Mouse (Mus musculus) CH12.LX (cell line): ENCODE data around the gene Mras. TPM values are rescaled to one million over a fixed set of nuclear protein-coding genes. Genes with fewer than 3 reads are reported as not detected.

ENCODE experiments used
- DNase-seq: peaks from one replicate; pipeline ENCODE4 v3.0.0-alpha.2; 2013; ENCODE audit errors: extremely low read depth
- H3K27ac ChIP-seq: 2 replicates; pipeline ENCODE4 v1.5.1; 2012; ENCODE audit warnings: low read depth, mild to moderate bottlenecking, control low read depth, moderate library complexity; ENCODE audit not compliant: insufficient read depth
- H3K27me3 ChIP-seq: replicated peaks from 2 replicates; pipeline ENCODE3; 2012; ENCODE audit warnings: inconsistent platforms
- H3K36me3 ChIP-seq, 2 experiments: replicated peaks in 1 of 2; 2 replicates each; pipeline versions ENCODE3 to v1.6.1; 2012; ENCODE audit warnings: inconsistent platforms in 1 of 2, low read length in 1 of 2, mild to moderate bottlenecking in 1 of 2, mixed read lengths in 1 of 2, moderate library complexity in 1 of 2; ENCODE audit not compliant: control insufficient read depth in 1 of 2, insufficient read depth in 1 of 2
- H3K4me1 ChIP-seq, 2 experiments: 2 replicates each; pipeline ENCODE4 v1.6.1; 2012; ENCODE audit warnings: inconsistent platforms in 1 of 2, moderate library complexity in 1 of 2; ENCODE audit not compliant: insufficient read depth in 2 of 2, control insufficient read depth in 1 of 2
- H3K4me2 ChIP-seq: 2 replicates; pipeline ENCODE4 v1.6.1; 2012; ENCODE audit warnings: low read depth, mild to moderate bottlenecking, control low read depth; ENCODE audit not compliant: poor library complexity, insufficient read depth, severe bottlenecking
- H3K4me3 ChIP-seq, 3 experiments: fragments of 150-350 bp in 1 of 3; sonication (generic) in 1 of 3; replicated peaks in 1 of 3; 2 replicates each; pipeline versions ENCODE3 to v1.5.1; 2011 to 2012; ENCODE audit warnings: low read depth in 2 of 3, low read length in 2 of 3, mild to moderate bottlenecking in 2 of 3, moderate library complexity in 2 of 3, control low read depth in 1 of 3, improper control_type of control experiment in 1 of 3, inconsistent platforms in 1 of 3, mixed read lengths in 1 of 3; ENCODE audit not compliant: poor library complexity in 1 of 3
- H3K79me2 ChIP-seq: replicated peaks from 2 replicates; pipeline ENCODE4 v1.6.1; 2012; ENCODE audit warnings: mild to moderate bottlenecking, moderate library complexity; ENCODE audit not compliant: control insufficient read depth, poor library complexity, insufficient read depth, severe bottlenecking; ENCODE audit errors: extremely low read depth
- H3K9ac ChIP-seq: 2 replicates; pipeline ENCODE4 v1.6.1; 2012; ENCODE audit warnings: low read depth, mild to moderate bottlenecking, control low read depth, moderate library complexity; ENCODE audit not compliant: insufficient read depth
- H3K9me3 ChIP-seq: replicated peaks from 2 replicates; pipeline ENCODE3; 2012; ENCODE audit warnings: low read length, inconsistent platforms, mixed read lengths
- BHLHE40 ChIP-seq: IDR thresholded peaks from 2 replicates; pipeline ENCODE4 v1.6.1; 2011; ENCODE audit warnings: mild to moderate bottlenecking, low read depth, low read length, improper control_type of control experiment
- CHD2 ChIP-seq: IDR thresholded peaks from 2 replicates; pipeline ENCODE4 v1.6.1; 2011; ENCODE audit warnings: low read length, improper control_type of control experiment
- ELF1 ChIP-seq: IDR thresholded peaks from 2 replicates; pipeline ENCODE4 v1.6.1; 2014; ENCODE audit warnings: low read depth, mild to moderate bottlenecking, inconsistent platforms, low read length, improper control_type of control experiment
- GABPA ChIP-seq: IDR thresholded peaks from 2 replicates; pipeline ENCODE4 v1.6.1; 2012; ENCODE audit warnings: low read depth, low read length, improper control_type of control experiment, inconsistent platforms; ENCODE audit not compliant: insufficient replicate concordance
- JUN ChIP-seq: IDR thresholded peaks from 2 replicates; pipeline ENCODE4 v1.6.1; 2011; ENCODE audit warnings: low read depth, mild to moderate bottlenecking, low read length, improper control_type of control experiment, moderate library complexity; ENCODE audit not compliant: insufficient read depth
- KAT2A ChIP-seq: IDR thresholded peaks from 2 replicates; pipeline ENCODE4 v1.6.1; 2012; ENCODE audit warnings: low read length, improper control_type of control experiment, inconsistent platforms; ENCODE audit not compliant: insufficient replicate concordance
- MAFK ChIP-seq: IDR thresholded peaks from 2 replicates; pipeline ENCODE4 v1.6.1; 2011; ENCODE audit warnings: low read length, improper control_type of control experiment; ENCODE audit not compliant: insufficient replicate concordance
- MAX ChIP-seq: IDR thresholded peaks from 2 replicates; pipeline ENCODE4 v1.6.1; 2011; ENCODE audit warnings: low read length, improper control_type of control experiment
- MAZ ChIP-seq: IDR thresholded peaks from 2 replicates; pipeline ENCODE4 v1.6.1; 2012; ENCODE audit warnings: low read depth, mild to moderate bottlenecking, inconsistent platforms, low read length, improper control_type of control experiment, moderate library complexity
- MEF2A ChIP-seq: IDR thresholded peaks from 2 replicates; pipeline ENCODE4 v1.6.1; 2014; ENCODE audit warnings: low read depth, mild to moderate bottlenecking, inconsistent platforms, low read length, improper control_type of control experiment, borderline replicate concordance
- MXI1 ChIP-seq: IDR thresholded peaks from 2 replicates; pipeline ENCODE4 v1.6.1; 2011; ENCODE audit warnings: mild to moderate bottlenecking, low read depth, low read length, improper control_type of control experiment
- NRF1 ChIP-seq: IDR thresholded peaks from 2 replicates; pipeline ENCODE4 v1.6.1; 2014; ENCODE audit warnings: low read depth, mild to moderate bottlenecking, inconsistent platforms, low read length, improper control_type of control experiment, moderate library complexity
- POLR2A ChIP-seq: IDR thresholded peaks from 2 replicates; pipeline ENCODE4 v1.6.1; 2011; ENCODE audit warnings: low read depth, mild to moderate bottlenecking, improper control_type of control experiment, low read length
- POLR2AphosphoS2 ChIP-seq: IDR thresholded peaks from 2 replicates; pipeline ENCODE4 v1.6.1; 2011; ENCODE audit warnings: low read depth, low read length, improper control_type of control experiment
- RAD21 ChIP-seq: IDR thresholded peaks from 2 replicates; pipeline ENCODE4 v1.6.1; 2011; ENCODE audit warnings: low read depth, mild to moderate bottlenecking, low read length, improper control_type of control experiment, moderate library complexity
- SIN3A ChIP-seq: IDR thresholded peaks from 2 replicates; pipeline ENCODE4 v1.6.1; 2012; ENCODE audit warnings: low read length, improper control_type of control experiment, inconsistent platforms
- TCF12 ChIP-seq: IDR thresholded peaks from 2 replicates; pipeline ENCODE4 v1.6.1; 2014; ENCODE audit warnings: low read depth, mild to moderate bottlenecking, inconsistent platforms, low read length, improper control_type of control experiment
- UBTF ChIP-seq: IDR thresholded peaks from 2 replicates; pipeline ENCODE4 v1.6.1; 2012; ENCODE audit warnings: low read depth, mild to moderate bottlenecking, inconsistent platforms, low read length, improper control_type of control experiment, moderate library complexity
- USF2 ChIP-seq: conservative IDR thresholded peaks from 2 replicates; pipeline ENCODE4 v1.6.1; 2011; ENCODE audit warnings: low read depth, low read length, improper control_type of control experiment
- ZKSCAN1 ChIP-seq: IDR thresholded peaks from 2 replicates; pipeline ENCODE4 v1.6.1; 2012; ENCODE audit warnings: low read depth, inconsistent platforms, low read length, improper control_type of control experiment, borderline replicate concordance
- ZMIZ1 ChIP-seq: IDR thresholded peaks from 2 replicates; pipeline ENCODE4 v1.6.1; 2012; ENCODE audit warnings: low read depth, mild to moderate bottlenecking, inconsistent platforms, low read length, improper control_type of control experiment
- ZNF384 ChIP-seq: IDR thresholded peaks from 2 replicates; pipeline ENCODE4 v1.6.1; 2012; ENCODE audit warnings: low read depth, low read length, improper control_type of control experiment, inconsistent platforms
- dilution Hi-C: fragments of 300-500 bp; cut with MboI; formaldehyde crosslinking; loops from 2 replicates; pipeline ENCODE4 v1.14.3; 2020; ENCODE audit warnings: low sequenced_read_pairs; ENCODE audit not compliant: extremely low pct_unique_long_range_greater_than_20kb, extremely low pct_ligation_motif_present
- in situ Hi-C: fragments of 300-500 bp; cut with MboI; formaldehyde crosslinking; loops from 3 replicates; pipeline ENCODE4 v1.14.3; 2019; ENCODE audit warnings: low sequenced_read_pairs, low pct_ligation_motif_present, low pct_unique_long_range_greater_than_20kb, mixed read lengths
- polyA plus RNA-seq: library from polyadenylated mRNA; unstranded; fragments of >175 nt; gene quantifications from 2 replicates; pipeline ENCODE4 v1.2.1, GENCODE M21; 2012; ENCODE audit warnings: low read depth; ENCODE audit not compliant: insufficient read length
- total RNA-seq, 2 experiments: library from RNA; depleted of rRNA; stranded (reverse); fragments of 300-350 nt in 1 of 2; fragments of >200 nt in 1 of 2; gene quantifications; 2 replicates each; pipeline ENCODE4 v1.2.3; 2012 to 2014

The Mras gene
- total and polyA plus RNA-seq, 3 experiments = 0.21 TPM; not detected in 2

GRCm38 (mm10) chr9:99376591-99377418 lies 60.4 kb downstream of the Mras start (continued):
- TF ChIP-seq MXI1 = no peak
- TF ChIP-seq ELF1 = no peak
- no peak for TF ChIP-seq ZKSCAN1
- TF ChIP-seq POLR2A = no peak
- TF ChIP-seq MAX = no peak
- no peak for TF ChIP-seq SIN3A
- TF ChIP-seq JUN = no peak
- TF ChIP-seq TCF12 = no peak

GRCm38 (mm10) chr9:99368431-99368830 lies 68.8 kb downstream of the Mras start:
- Histone ChIP-seq H3K9ac (no peak overlapping the region), H3K36me3 (no peaks in the 10 kb centered on the region), H3K4me2 (no peak overlapping the region), H3K79me2 (no peaks in the 10 kb centered on the region), H3K4me1 (no peaks in the 10 kb centered on the region), H3K27me3 (no peaks in the 10 kb centered on the region), H3K9me3 (peaks cover 2% of the 10 kb centered on the region), H3K27ac (no peak overlapping the region), H3K4me3 (no peak overlapping the region)
- dilution Hi-C loops (no loop called here), in situ Hi-C loops (no loop called here)
- TF ChIP-seq CHD2 = no peak
- TF ChIP-seq MXI1 = no peak
- no peak for TF ChIP-seq RAD21
- no peak for TF ChIP-seq USF2
- no peak for TF ChIP-seq POLR2AphosphoS2
- TF ChIP-seq JUN = no peak
- TF ChIP-seq NRF1 = no peak
- TF ChIP-seq MAZ = no peak
- TF ChIP-seq ZMIZ1 = no peak
- no peak for TF ChIP-seq MEF2A
- no peak for TF ChIP-seq KAT2A
- TF ChIP-seq TCF12 = no peak
- no peak for TF ChIP-seq UBTF
- TF ChIP-seq ZNF384 = no peak
- no peak for TF ChIP-seq MAFK
- no peak for TF ChIP-seq BHLHE40
- no peak for TF ChIP-seq GABPA
- no peak for DNase-seq
